Mouse (Mus musculus) thymus, adult 2 months (tissue): ENCODE data around the gene Herc6. TPM values are rescaled to one million over a fixed set of nuclear protein-coding genes. Genes with fewer than 3 reads are reported as not detected.

Experiments used
- DNase-seq: peaks from one replicate; pipeline ENCODE4 v3.0.0; 2021
- H3K27ac ChIP-seq: fragments of 200-500 bp; 2 replicates; pipeline ENCODE4 v1.5.1; 2012; ENCODE audit warnings: low read length, control low read depth; ENCODE audit not compliant: control insufficient read depth, insufficient read depth
- H3K27me3 ChIP-seq: fragments of 200-500 bp; 2 replicates; pipeline ENCODE4 v1.6.1; 2012; ENCODE audit warnings: mild to moderate bottlenecking, low read length, moderate library complexity, mixed read lengths; ENCODE audit not compliant: control insufficient read depth, insufficient read depth
- H3K36me3 ChIP-seq: fragments of 200-500 bp; 2 replicates; pipeline ENCODE4 v1.6.1; 2012; ENCODE audit warnings: mild to moderate bottlenecking, low read length, moderate library complexity; ENCODE audit not compliant: control insufficient read depth, insufficient read depth
- H3K4me1 ChIP-seq: fragments of 200-500 bp; replicated peaks from 2 replicates; pipeline ENCODE4 v1.6.1; 2012; ENCODE audit warnings: low read length; ENCODE audit not compliant: control insufficient read depth, insufficient read depth
- H3K4me3 ChIP-seq: fragments of 200-500 bp; 2 replicates; pipeline ENCODE4 v1.5.1; 2012; ENCODE audit warnings: mild to moderate bottlenecking, low read length, control low read depth, moderate library complexity; ENCODE audit not compliant: control insufficient read depth, insufficient read depth
- CTCF ChIP-seq: fragments of 200-500 bp; IDR thresholded peaks from 2 replicates; pipeline ENCODE4 v1.5.1; 2012; ENCODE audit warnings: mild to moderate bottlenecking, control low read depth, low read length, moderate library complexity, borderline replicate concordance; ENCODE audit not compliant: control insufficient read depth, poor library complexity, insufficient read depth; ENCODE audit errors: extremely low read depth
- POLR2A ChIP-seq: fragments of 200-500 bp; IDR thresholded peaks from 2 replicates; pipeline ENCODE4 v1.6.1; 2012; ENCODE audit warnings: mild to moderate bottlenecking, low read length, control low read depth, moderate library complexity; ENCODE audit not compliant: control insufficient read depth, poor library complexity, insufficient read depth; ENCODE audit errors: extremely low read depth
- WGBS: fragments of 180-500 bp; shearing (Covaris S2); methylation state at CpG from one replicate; pipeline ENCODE4 v1.1.7; 2018; 5-methylcytosine and 5-hydroxymethylcytosine counted together
- polyA plus RNA-seq: library from polyadenylated mRNA; depleted of rRNA; stranded (reverse); fragments of >200 nt; gene quantifications from 2 replicates; pipeline ENCODE4 v1.2.3, GENCODE M21; 2012; rRNA removed

The Herc6 gene
- polyA plus RNA-seq, 1 experiment = 15.7 TPM

DNA sequence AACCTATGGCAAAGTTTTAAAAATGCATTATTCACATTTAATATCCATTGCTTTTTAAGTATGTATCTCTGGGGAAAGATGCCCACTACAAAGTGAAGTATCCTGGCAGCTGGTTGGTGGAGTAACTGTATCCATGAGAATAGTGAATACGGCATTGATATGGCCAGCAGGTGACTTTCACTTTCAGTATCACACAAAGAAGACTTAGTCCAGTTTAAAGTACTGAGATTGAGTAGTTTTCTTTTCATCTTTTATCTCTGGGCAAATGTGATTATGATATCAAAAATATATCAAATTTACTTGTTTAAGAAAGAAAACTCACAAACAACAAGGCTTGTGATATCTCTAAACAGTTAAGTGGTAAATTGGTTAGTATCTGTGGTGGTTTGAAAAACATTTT is 125.9 kb downstream of the Herc6 start:
- Histone ChIP-seq H3K4me1 (peaks cover 2% of the 10 kb centered on the region), H3K27me3 (no peaks in the 10 kb centered on the region), H3K4me3 (no peak overlapping the region), H3K36me3 (no peaks in the 10 kb centered on the region), H3K27ac (no peak overlapping the region)
- TF ChIP-seq CTCF (no peak), POLR2A (no peak)
- no peak for DNase-seq
- WGBS = 38% methylated on average over 1 of the region's 1 CpGs

DNA sequence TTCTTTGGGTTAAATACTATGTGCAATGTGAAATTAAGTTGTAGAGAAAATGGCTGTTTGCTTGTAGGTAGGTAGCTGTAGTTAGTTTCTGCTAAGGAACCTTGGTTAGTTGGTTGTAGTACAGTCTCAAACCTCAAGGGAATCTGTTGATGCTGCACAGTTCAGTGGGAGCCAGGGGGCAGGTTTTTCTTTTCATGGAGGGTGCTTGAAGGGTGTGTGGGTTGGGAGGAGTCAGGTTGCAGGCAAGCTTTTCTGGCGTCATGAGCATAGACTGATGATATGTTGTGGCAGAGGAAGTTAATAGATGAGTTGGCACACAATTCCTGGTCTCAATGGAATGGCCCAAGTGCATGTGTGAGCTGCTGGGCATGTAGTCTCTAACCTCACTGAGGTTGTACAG is 130.9 kb downstream of the Herc6 start:
- TF ChIP-seq POLR2A = no peak
- TF ChIP-seq CTCF = no peak
- Histone ChIP-seq H3K27ac (no peak overlapping the region), H3K4me1 (no peaks in the 10 kb centered on the region), H3K27me3 (no peaks in the 10 kb centered on the region), H3K4me3 (no peak overlapping the region), H3K36me3 (no peaks in the 10 kb centered on the region)
- WGBS = 48% methylated on average over 1 of the region's 1 CpGs
- DNase-seq = no peak

Other genes with a start within 250 kb of the Herc6 start
- not detected in 2 replicates for gene Vmn1r17, start 217.3 kb upstream of the Herc6 start, polyA plus RNA-seq
- not detected in 2 replicates for gene Vmn1r18, start 185.2 kb upstream of the Herc6 start, polyA plus RNA-seq
- gene Vmn1r19, start 177.2 kb upstream of the Herc6 start, polyA plus RNA-seq = not detected in 2 replicates
- not detected in 2 replicates for gene Vmn1r20, start 152.1 kb upstream of the Herc6 start, polyA plus RNA-seq
- 3.5 and 4.7 TPM in 2 replicates for gene Ppm1k, start 45.5 kb upstream of the Herc6 start, polyA plus RNA-seq
- 6.2 and 7.4 TPM in 2 replicates for gene Pyurf, start 111.1 kb downstream of the Herc6 start, polyA plus RNA-seq
- 4.3 and 5.2 TPM in 2 replicates for gene Lancl2, start 121.5 kb downstream of the Herc6 start, polyA plus RNA-seq
- 16.2 and 18.4 TPM in 2 replicates for gene Vopp1, start 244.2 kb downstream of the Herc6 start, polyA plus RNA-seq